Mouse (Mus musculus): ENCODE data around the gene Oxct1.

DNA sequence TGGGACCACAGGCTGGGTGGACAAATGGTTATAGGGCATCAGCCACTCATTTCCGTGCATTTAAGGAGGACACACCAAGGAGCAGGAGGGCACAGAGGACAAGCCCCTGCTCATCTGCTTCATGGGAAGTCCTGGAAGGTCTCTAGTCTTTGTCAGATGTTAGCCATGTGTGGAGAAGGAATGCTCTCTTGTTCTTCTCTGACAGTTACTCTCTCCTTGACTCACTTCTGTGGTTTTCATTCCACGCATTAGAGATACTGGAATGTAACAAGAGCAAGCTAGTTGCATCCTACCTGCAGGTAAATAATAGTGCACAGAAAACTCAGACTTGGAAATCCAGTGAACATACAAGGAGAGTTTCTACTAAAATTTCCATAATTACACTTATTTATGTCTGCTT lies 121.5 kb downstream of the Oxct1 start:
- TF ChIP-seq CTCF (IDR thresholded peaks at IDR 0.05; ENCODE audit: low read depth, low read length) (no peak), POLR2A (IDR thresholded peaks at IDR 0.05; ENCODE audit: extremely low read depth, insufficient read depth, low read length) (no peak)

All from liver, adult 2 months (tissue).